Mouse (Mus musculus) mesoderm, embryonic 11.5 days (tissue): Measurements from ENCODE around the gene Tor1a.
A peak's percentile ranks its signal among the peaks of the same experiment; 100 is the strongest.

Experiments used
- DNase-seq: peaks from one replicate; pipeline ENCODE4 v3.0.0-alpha.2; 2012; ENCODE audit warnings: low read depth, low spot score

Gene Tor1a

GRCm38 (mm10) chr2:30967352-30968327 lies at the start of gene Tor1a:
Gene Tor1a, minus strand, starts transcription at chr2:30967933.
- DNase-seq, result peak; percentile 90

GRCm38 (mm10) chr2:31013371-31014120 lies 45.8 kb upstream of the Tor1a start:
- no peak for DNase-seq

GRCm38 (mm10) chr2:31007208-31007607 lies 39.5 kb upstream of the Tor1a start:
- no peak for DNase-seq

GRCm38 (mm10) chr2:31006434-31006833 lies 38.7 kb upstream of the Tor1a start:
- no peak for DNase-seq

GRCm38 (mm10) chr2:31005453-31005852 lies 37.7 kb upstream of the Tor1a start:
- no peak for DNase-seq

- no peak for DNase-seq
Observed at GRCm38 (mm10) chr2:31002857-31003256, 35.1 kb upstream of the Tor1a start.

- DNase-seq, result no peak
Observed at GRCm38 (mm10) chr2:30998443-30999260, 30.9 kb upstream of the Tor1a start.

- DNase-seq, result no peak
Observed at GRCm38 (mm10) chr2:30995432-30995996, 27.8 kb upstream of the Tor1a start.

GRCm38 (mm10) chr2:30994853-30995252 lies 27.1 kb upstream of the Tor1a start:
- DNase-seq, result no peak

GRCm38 (mm10) chr2:30990221-30990620 lies 22.5 kb upstream of the Tor1a start:
- DNase-seq, result no peak

- DNase-seq, result no peak
Observed at GRCm38 (mm10) chr2:30985111-30986020, 17.6 kb upstream of the Tor1a start.

GRCm38 (mm10) chr2:30983024-30983423 lies 15.3 kb upstream of the Tor1a start:
- no peak for DNase-seq

GRCm38 (mm10) chr2:30981790-30982513 lies 14.2 kb upstream of the Tor1a start, which contains the start of the genes BC005624 and Usp20:
Gene BC005624, minus strand, starts transcription at chr2:30982201.
Gene Usp20, plus strand, starts transcription at chr2:30982279.
- peak; percentile 100 for DNase-seq

- DNase-seq, result no peak
Observed at GRCm38 (mm10) chr2:30966826-30967225, 907 bp downstream of the Tor1a start.

- no peak for DNase-seq
Observed at GRCm38 (mm10) chr2:30965627-30966026, 2.1 kb downstream of the Tor1a start.

GRCm38 (mm10) chr2:30962570-30963254 lies 5.0 kb downstream of the Tor1a start:
- no peak for DNase-seq

- no peak for DNase-seq
Observed at GRCm38 (mm10) chr2:30959856-30960255, 7.9 kb downstream of the Tor1a start.

- DNase-seq, result no peak
Observed at GRCm38 (mm10) chr2:30958726-30959125, 9.0 kb downstream of the Tor1a start.

- no peak for DNase-seq
Observed at GRCm38 (mm10) chr2:30957511-30957910, 10.2 kb downstream of the Tor1a start.
